Mouse (Mus musculus) gastrocnemius, adult 8-10 months (tissue): ENCODE measurements around the gene Gpt2. TPM values are rescaled to one million over a fixed set of nuclear protein-coding genes. Genes with fewer than 3 reads are reported as not detected.

Experiments used
- DNase-seq, 2 experiments: peaks; one replicate each; pipeline ENCODE4 v3.0.0; 2022; ENCODE audit warnings: low spot score in 2 of 2
- total RNA-seq, 4 experiments: library from RNA; stranded (reverse); gene quantifications; 2 replicates each; pipeline ENCODE4 v1.2.4; 2022

Gene Gpt2
- total RNA-seq, 4 experiments from 2014 or later, result 252 to 313 (median 291) TPM

DNA sequence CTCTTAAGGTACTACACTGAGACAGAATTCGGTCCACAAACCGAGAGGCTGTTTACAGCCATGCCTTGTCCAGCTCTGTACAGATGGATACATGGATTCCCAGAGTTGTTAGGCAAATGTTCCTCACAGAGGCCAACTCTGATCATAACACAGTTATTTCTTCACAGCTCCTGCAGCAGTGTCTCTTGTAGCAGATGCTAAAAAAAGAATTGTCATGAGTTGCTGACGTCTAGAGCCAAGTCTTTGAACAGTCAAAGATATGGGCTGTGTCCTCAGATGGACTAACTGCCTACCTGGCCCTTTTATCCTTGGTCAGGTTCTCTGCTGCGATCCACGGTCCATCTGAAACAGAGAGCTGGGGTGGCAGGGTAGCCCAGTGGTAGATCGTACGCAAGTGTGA lies 31.7 kb downstream of the Gpt2 start:
- peak in 1 of 2 experiments; percentile 28 for DNase-seq

GRCm38 (mm10) chr8:85526105-85526504 lies 33.7 kb downstream of the Gpt2 start:
- peak in 1 of 2 experiments; percentile 48 for DNase-seq

DNA sequence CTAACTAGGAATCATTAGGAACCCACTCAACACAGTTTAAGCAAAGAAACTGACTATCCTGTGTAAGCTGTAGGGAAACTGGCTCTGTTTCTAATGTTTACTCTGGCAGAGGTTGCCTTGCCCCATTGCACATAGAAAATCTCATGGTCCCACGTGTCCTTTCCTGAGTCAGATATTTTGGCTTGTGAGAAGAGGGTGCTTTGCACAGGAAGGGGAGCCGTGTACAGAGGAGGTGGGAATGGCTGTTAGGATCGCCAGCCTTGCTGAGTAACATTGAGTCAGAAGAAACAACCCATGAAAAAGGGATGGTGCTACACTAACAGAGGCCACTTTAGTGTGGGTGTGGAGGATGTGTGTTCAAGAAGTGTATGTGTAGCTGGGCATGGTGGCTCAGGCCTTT lies 36.6 kb downstream of the Gpt2 start:
- no peak for DNase-seq

- no peak for DNase-seq
Measured at GRCm38 (mm10) chr8:85530717-85531116, 38.3 kb downstream of the Gpt2 start.

GRCm38 (mm10) chr8:85531471-85531870 lies 39.1 kb downstream of the Gpt2 start:
- no peak for DNase-seq

DNA sequence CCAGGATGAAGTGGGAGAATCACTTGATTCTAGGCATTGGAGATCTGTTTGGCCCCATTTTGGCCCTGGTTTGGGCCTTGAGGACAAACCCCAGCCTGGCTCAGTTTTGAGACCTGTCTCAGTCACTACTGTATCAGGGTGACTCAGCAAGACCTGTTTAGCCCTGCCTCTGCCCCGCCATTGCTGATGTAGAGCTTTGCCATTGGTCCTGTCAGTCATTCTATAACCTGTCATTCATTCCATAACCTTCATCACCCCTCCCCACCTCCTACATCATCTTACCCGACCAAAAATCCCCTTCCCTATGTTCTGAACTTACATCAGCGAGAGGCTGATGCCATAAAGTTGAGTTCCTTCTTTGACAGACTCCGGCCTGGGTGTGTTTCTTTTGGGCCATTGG lies 40.5 kb downstream of the Gpt2 start:
- no peak for DNase-seq

DNA sequence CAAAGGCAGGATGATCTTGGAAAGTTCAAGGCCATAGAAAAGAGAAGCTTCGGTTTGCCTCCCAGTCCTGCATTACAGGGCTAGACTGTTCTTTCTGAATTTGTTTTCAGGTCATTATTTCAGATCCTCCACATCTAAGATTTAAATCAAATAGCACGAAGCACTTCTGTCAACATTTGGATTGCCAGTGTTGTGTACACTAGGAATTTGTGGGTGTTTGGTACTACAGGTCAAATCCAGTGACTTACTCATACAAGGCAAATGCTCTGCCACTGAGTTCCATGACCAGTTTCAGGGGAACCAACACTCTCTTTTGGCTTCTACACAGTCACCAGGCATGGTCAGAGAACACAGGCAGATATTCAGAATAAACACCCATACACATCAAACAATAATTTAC lies 41.1 kb downstream of the Gpt2 start:
- DNase-seq, result no peak

GRCm38 (mm10) chr8:85534163-85534562 lies 41.8 kb downstream of the Gpt2 start:
- DNase-seq, result no peak

GRCm38 (mm10) chr8:85536332-85536731 lies 44.0 kb downstream of the Gpt2 start:
- no peak for DNase-seq

DNA sequence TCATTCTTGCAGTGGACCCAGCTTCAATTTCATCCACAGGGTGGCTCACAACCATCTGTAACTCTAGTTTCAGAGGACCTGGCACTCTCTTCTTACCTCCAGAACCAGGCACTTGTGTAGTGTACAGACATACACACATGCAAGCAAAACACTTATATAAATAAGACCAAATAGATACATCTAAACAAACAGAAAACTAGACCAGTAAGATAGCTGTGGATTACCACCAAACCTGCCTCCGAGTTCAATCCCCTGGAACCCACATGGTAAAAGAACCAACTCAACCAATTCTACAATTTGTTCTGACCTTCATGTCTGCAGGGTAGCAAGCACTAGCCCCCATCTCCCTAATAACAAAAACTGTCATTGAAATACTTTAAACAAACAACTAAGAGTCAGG lies 59.6 kb downstream of the Gpt2 start:
- no peak for DNase-seq

DNA sequence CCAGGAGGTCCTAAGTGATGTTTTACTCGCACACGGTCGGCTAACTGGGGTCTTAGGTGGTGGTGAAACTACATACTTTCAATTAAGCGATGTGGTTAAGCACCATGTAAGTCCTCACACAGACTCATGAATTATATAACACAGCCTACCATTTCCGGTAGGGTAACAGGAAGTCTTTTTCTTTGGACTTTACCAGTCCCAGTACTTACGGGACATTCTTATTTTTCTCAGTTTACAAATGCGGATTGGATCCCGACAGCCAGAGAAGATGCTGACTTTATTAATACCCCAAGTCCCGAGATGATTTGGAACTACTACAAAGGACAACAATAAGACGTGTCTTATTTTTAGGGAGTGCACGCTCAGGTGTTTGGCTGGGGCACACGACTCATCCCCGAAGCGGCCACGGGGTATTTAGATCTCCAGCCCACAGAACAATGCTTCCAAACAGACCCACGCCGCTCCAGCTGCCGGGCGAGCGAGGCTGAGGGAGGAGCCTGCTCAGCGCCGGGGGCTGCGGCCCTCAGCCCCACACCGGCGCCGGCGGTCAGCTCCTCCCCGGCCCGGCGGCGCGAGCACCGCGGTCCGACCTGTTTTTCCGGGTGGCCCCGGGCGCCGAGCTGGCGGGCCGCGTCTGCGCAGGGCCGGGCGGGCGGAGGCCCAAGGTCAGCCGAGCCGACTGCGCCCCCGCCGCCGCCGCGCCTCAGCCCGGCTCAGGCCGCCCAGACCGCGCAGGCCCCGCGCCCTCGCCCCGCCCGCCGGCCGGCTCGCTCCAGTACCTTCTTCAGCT lies 62.2 kb downstream of the Gpt2 start:
- no peak for DNase-seq

- DNase-seq, result peak; percentile 81 to 88
Measured at GRCm38 (mm10) chr8:85555181-85556145, 63.1 kb downstream of the Gpt2 start, which contains the start of gene Dnaja2. TSS of gene Dnaja2 (minus strand) at chr8:85555344.

- DNase-seq, result no peak
Measured at GRCm38 (mm10) chr8:85556986-85557600, 64.7 kb downstream of the Gpt2 start.

DNA sequence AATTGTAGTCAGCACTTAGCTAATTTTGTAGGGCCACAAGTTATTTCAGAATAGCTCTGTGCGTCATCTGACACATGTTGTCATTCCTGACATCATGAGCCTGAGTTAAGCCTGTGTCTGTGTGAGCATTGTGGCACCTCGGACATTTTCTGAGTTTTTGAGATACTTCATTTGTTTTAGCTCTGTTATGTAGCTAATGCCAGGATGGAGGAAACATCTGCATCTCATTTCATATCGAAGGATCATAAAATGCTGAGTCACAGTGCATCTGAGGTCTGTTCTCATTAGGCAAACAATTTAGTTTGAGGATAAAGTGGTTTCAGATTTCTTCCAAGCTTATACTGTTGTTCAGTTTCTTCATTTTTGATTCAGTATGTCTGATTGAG lies 65.2 kb downstream of the Gpt2 start:
- no peak for DNase-seq

DNA sequence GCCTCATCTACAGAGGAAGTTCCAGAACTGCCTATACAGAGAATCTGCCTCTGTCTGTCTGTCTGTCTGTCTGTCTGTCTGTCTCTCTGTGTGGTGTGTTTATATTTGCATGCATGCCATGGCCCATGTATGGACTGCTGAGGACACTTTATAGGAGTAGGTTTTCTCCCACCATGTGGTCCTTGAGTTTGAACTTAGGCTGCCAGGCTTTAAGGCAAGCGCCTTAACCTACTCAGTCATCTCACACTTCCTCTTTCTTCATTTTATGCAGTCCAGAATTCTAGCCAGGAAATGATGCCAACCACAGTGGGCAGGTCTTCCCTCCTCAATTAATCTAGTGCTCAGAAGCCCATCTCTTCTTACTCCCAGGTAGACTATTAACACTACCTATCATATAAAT lies 66.8 kb downstream of the Gpt2 start:
- DNase-seq, result no peak

DNA sequence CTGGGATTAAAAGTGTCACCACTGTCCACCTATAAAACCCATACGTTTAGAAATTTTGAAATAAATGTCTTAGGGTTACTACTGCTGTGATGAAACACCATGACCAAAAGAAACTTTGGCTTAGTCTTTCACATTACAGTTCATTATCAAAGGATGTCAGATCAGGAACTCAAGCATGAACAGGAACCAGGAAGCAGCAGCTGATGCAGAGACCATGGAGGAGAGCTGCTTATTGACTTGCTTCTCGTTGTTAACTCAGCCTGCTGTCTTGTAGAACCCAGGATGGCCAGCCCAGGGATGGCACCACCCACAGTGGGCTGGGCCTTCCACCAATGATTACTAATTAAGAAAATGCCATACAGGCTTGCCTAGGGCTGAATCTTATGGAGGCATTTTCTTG lies 67.6 kb downstream of the Gpt2 start:
- DNase-seq, result no peak

DNA sequence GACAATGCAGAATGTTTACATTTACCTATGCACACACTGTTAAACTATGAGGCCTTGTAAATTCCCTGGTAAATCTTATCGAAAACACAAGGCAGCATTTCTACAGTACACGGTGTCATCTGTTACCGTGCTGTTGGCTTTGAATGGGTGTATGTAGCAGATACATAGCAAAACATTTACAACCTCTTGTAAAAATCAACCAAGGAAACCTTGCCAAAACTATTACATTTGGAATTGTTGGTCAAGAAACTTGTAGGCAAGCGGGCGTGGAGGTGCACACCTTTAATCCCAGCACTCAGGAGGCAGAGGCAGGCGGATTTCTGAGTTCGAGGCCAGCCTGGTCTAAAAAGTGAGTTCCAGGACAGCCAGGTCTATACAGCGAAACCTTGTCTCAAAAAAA lies 71.0 kb downstream of the Gpt2 start:
- no peak for DNase-seq

DNA sequence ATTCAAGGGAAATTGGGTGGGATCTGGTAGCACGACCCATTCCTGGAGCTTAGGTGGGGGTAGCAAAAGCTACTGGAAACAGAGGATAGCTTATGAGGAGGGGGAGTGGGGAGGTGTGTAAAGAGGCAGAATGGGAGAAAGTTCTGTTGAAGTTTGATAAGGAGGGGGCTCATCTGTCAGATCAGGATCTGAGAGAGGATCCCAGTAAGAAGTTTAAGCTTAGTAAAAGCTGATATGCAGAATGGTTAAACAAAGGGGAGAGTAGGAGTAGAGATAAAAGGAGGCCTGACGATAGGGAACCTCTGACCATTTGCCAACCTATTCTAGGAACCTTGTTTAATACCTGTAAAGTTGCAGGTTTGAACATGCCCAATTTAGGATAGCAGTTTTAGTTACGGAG lies 72.8 kb downstream of the Gpt2 start:
- DNase-seq, result no peak

DNA sequence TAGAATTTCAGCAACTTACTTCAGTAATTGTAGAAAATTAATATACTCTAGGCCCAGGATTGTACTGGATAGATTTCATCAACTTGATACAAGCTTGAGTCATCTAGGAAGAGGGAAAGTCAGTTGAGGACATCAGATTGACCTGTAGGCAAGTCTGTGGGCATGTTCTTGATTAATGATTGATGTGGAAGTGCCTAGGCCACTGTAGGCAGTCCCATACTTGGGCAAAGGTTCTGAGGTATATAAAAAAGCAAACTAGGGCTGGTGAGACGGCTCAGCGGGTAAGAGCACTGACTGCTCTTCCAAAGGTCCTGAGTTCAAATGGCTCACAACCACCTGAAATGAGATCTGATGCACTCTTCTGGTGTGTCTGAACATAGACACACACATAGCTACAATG lies 75.4 kb downstream of the Gpt2 start:
- DNase-seq, result no peak

- DNase-seq, result no peak
Measured at GRCm38 (mm10) chr8:85570466-85570865, 78.1 kb downstream of the Gpt2 start.

- DNase-seq, result no peak
Measured at GRCm38 (mm10) chr8:85573972-85574496, 81.7 kb downstream of the Gpt2 start.
